Mouse (Mus musculus): Measurements from ENCODE around the gene Gm4070.
"Not testable (repeated sequence)": the region's sequence is repeated elsewhere in the genome, so short reads cannot be mapped to it uniquely, and the experiment has no call there.

Gene Gm4070

GRCm38 (mm10) chr7:105953812-105954211 lies at the start of gene Gm4070:
Gm4070 (minus strand) TSS chr7:105953967.
- DNase-seq (ENCODE audit: low spot score), result not testable (repeated sequence)

GRCm38 (mm10) chr7:105954540-105954939 lies 773 bp upstream of the Gm4070 start:
- DNase-seq (ENCODE audit: low spot score), result not testable (repeated sequence)

DNA sequence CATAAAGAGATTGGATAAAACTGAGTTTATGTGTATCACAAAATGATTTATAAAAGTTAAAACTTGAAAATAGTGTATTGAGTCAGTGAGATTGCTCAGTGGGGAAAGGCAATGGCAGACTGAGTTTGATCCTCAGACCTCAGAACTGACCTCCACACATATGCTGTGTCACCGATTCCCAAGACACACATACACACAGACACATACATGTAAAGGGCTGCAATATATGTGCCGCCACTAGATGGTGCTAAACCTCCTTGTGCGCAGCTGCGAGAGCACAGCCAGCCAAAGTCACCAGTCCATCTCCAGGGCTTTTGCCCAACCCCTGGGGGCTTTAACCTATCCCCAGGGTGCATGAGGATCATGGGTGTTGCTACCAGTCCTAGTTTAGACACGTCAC lies 1.4 kb downstream of the Gm4070 start:
- not testable (repeated sequence) for DNase-seq (ENCODE audit: low spot score)

DNA sequence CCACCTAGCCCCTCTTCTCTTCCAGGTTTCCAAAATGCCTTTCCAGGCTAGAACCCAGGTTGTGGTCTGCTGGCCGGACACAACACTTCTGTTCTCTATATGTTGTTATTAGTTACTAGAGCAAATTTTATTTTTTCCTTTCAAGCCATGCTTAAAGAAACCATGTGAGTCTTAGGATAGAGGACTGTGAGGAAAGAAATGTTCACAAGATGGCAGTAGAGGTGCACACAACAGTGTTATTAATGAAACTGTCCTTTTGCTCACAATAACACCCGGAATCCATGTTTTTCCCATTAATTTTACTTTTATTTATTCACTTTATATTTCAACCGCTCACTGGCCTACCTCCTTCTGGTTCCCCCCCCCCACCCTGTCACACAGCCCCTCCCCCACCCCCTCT lies 8.5 kb downstream of the Gm4070 start:
- DNase-seq (ENCODE audit: low spot score), result not testable (repeated sequence)

DNA sequence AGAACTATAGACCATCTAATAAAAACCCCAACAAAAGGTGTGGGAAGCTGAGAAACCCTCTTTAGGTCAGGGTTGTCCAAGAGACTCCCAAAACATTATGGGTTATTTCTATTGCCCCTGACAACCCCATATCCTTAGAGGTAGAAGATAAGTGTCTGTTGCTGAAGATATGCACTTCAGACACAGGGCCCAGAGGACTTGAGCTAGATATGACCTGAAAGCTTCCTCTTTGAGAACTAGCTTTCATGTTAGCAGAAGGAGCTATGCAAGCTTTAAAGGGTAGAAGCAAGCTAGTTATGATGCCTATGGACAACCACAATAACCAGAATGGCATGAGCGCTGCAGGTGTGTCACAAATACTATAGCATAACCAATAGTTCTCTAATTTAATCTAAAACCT lies 21.6 kb downstream of the Gm4070 start:
- DNase-seq (ENCODE audit: low spot score), result not testable (repeated sequence)

DNA sequence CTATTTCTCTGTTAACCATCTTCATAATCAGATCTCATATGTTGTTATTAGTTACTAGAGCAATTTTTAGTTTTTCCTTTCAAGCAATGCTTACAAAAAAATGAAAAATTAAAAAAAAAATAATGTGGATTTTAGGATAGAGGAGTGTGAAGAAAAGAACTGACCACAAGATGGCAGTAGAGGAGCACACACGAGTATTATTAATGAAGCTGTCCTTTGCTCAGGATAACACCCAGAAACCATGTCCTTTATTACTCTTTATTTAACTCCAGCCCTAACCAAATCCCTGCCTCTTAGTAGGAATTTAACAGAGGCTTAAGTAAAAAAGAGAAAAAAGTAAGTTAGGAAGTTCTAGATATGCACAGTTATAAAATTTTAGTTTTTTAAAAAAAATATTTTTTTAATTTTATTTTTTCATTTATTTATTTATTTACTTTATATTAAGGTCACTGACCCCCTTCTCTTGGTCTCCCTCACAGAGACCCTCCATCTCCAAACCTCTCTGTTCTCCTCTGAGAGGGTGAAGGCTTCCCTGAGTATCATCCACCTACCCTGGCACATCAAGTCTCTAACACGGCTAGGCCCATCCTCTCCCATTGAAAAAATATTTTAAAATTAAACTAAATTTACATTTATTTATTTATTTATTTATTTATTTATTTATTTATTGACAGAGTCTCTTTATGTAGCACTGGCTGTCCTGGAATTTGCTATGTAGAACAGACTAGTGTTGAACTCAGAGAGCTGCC lies 70.0 kb downstream of the Gm4070 start:
- not testable (repeated sequence) for DNase-seq (ENCODE audit: low spot score)

DNA sequence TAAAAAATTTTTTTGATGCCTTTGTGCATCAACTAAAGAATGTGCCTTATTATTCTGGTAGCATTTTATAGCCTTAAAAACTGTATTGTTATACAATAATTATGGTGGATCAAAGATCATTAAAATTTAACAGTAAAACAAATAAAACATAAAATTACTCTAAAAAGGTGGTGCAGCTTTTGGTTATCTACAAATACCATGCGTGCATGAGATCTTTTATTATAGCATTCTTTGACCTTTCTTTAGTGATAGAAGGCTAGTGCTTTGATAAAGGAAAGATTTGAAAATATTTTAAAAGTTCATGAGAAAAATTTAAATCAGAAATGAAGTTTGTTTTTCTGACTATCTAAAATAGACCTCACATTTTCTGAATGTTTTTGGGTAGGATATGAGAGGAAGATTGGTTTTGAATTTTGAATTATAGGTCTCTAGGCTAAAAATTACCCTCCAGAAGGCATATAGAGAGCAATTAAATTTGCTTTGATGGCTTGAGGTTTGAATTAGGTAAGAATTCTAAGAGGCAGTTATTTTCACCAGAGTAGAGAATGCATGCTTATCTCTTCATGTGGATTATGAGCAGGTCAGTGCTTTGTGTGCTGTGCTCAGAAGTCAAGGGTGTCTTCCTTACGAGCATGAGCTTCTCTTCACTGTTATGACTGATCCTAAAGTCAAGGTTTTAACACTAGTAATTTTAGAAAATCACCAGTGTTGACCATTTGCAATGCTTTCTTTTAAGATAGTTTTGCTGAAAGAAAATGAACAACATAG lies 73.9 kb downstream of the Gm4070 start:
- not testable (repeated sequence) for DNase-seq (ENCODE audit: low spot score)

DNA sequence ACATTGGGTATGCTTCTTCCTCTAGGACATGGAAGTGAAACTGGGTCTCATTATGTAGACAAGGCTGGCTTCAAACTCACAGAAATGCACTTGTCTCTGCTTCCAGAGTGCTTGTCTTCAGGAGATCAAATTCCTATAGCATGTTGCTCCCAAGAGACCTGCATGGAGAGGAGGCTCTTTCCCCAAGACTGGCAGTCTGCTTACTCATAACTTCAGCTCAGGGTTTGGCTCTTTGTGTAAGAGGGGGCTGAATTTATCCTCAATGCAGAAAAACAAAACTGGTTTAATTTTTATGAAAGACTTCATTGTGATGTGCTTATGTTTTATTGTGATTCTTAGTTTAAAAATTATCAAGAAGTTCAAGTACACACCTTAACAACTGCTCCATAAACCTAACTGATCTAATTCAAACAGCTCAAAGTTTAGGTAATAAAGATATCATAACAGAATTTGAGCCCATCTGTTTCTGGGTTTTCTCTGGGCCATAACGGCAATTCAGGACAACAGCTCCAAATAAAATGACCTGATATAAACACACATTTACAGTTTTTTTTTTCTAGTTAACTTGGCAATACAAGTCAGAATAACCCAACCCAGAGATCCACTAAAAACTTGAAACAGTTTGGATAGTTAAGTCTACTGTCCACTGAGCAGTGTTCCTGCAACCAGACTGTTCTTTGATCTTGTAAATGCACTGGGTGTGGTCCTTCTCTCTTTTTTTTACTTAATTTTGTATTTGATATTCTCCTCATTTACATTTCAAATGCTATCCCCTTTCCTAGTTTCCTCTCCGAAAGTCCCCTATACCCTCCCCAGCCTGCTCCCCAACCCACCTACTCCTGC lies 97.8 kb downstream of the Gm4070 start:
- not testable (repeated sequence) for DNase-seq (ENCODE audit: low spot score)

All from yolk sac, embryonic 10.5 days (tissue).